Mouse (Mus musculus): Measurements from ENCODE around the gene Rbm6.

Rbm6 gene

DNA sequence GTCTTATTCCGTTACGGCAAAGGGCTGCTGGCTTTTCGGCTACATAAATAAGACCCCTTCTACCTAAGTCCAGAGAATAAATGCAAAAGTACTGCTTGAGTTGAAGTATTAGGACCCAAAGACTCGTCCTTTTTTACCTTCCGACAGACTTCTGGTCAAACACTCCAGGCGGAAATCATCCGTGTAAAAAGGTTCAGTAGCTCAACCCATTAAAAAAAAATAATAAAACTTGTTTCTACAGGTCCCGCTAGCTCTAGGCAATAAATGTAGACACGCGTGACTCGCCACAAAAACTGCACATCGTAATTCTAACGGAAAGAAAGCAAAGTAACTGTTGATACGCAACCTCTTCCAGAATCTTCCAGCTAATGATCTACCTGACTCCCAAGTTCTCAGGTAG is at the start of gene Rbm6:
Gene Rbm6, minus strand, starts transcription at position 101 of the 400 bp plus-strand sequence.
- DNase-seq (ENCODE audit: low spot score) = no peak

GRCm38 (mm10) chr9:107919441-107919840 is 46.4 kb upstream of the Rbm6 start:
- DNase-seq (ENCODE audit: low spot score) = no peak

GRCm38 (mm10) chr9:107918884-107919283 is 45.8 kb upstream of the Rbm6 start:
- DNase-seq (ENCODE audit: low spot score) = no peak

GRCm38 (mm10) chr9:107917895-107918608 is 45.0 kb upstream of the Rbm6 start:
- peak; percentile 44 for DNase-seq (ENCODE audit: low spot score)

DNA sequence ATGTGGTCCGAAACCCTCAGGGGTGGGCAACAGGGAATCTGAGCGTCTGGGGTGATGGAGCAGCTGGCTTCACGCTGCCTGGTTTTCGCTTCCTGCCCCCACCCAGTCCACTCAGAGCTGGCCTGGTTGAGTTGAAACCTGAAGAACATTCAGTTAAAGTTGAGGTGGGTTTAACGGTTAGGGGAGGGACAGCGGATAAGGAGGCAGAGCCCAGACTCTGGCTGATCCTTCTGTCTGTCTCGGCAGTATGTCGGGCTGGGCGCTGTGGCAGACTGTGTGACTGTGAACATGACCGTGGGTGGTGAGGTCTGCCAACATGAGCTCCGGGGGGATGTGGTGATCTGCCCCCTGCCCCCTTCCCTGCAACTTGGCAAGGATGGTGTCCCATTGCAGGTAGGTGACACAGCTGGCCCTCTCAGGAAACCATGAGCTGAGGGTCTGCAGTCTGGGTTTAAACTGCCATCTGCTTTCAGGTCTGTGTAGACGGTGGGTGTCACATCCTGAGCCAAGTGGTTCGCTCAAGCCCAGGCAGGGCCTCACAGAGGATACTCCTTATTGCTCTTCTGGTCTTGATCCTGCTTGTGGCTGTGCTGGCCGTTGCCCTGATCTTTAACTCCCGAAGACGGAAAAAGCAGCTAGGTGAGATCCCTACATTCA is 41.9 kb upstream of the Rbm6 start:
- no peak for DNase-seq (ENCODE audit: low spot score)

- no peak for DNase-seq (ENCODE audit: low spot score)
Observed at GRCm38 (mm10) chr9:107910025-107910769, 37.2 kb upstream of the Rbm6 start.

- DNase-seq (ENCODE audit: low spot score) = no peak
Observed at GRCm38 (mm10) chr9:107908410-107909158, 35.5 kb upstream of the Rbm6 start.

- DNase-seq (ENCODE audit: low spot score) = no peak
Observed at GRCm38 (mm10) chr9:107907801-107908120, 34.7 kb upstream of the Rbm6 start.

DNA sequence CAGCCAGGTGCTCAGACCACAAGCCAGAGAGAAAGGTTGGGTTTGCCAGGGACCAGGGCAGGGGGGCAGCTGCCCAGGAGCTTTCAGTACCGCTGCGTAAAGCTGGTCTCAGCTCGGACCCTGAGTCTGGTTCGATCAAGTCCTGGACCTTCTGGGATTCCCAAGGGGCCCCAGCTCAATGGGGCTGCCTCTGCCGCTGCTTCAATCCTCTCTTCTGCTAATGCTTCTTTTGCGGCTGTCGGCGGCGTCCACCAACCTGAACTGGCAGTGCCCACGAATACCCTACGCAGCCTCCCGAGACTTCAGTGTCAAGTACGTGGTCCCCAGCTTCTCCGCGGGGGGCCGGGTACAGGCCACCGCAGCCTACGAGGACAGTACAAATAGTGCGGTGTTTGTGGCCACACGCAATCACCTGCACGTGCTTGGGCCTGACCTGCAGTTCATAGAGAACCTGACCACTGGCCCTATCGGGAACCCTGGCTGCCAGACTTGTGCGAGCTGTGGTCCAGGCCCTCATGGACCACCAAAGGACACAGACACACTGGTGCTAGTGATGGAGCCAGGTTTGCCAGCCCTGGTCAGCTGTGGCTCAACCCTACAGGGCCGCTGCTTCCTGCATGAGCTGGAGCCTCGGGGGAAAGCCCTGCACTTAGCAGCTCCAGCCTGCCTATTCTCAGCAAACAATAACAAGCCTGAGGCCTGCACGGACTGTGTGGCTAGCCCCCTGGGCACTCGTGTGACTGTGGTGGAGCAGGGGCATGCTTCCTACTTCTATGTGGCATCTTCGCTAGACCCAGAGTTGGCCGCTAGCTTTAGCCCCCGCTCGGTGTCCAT is 34.1 kb upstream of the Rbm6 start:
- no peak for DNase-seq (ENCODE audit: low spot score)

GRCm38 (mm10) chr9:107906252-107906966 is 33.4 kb upstream of the Rbm6 start, which contains the start of gene Mst1r:
TSS of gene Mst1r (plus strand) at chr9:107906873.
- no peak for DNase-seq (ENCODE audit: low spot score)

DNA sequence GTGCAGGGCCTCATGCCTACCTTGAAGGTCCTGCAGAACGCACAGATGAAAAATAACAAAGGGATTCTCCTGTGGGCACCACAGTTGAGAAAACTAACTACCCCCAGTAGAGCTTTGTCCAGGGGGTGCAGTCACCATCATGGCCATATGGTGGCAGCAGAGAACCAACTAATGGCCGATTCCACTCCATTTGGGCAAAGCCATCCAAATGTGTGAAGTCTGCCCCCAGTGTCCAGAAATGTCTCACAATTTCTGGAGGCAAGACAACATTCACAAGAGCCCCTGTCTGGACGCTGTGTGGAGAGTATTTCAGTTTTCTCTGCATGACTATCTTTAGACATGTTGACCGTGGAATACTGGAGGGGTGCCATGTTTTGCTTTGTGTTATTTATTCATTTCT is 31.7 kb upstream of the Rbm6 start:
- DNase-seq (ENCODE audit: low spot score) = peak; percentile 90

- DNase-seq (ENCODE audit: low spot score) = no peak
Observed at GRCm38 (mm10) chr9:107901627-107901914, 28.5 kb upstream of the Rbm6 start.

GRCm38 (mm10) chr9:107900840-107901626 is 28.0 kb upstream of the Rbm6 start:
- DNase-seq (ENCODE audit: low spot score) = peak; percentile 81

- DNase-seq (ENCODE audit: low spot score) = no peak
Observed at GRCm38 (mm10) chr9:107899855-107900254, 26.8 kb upstream of the Rbm6 start.

DNA sequence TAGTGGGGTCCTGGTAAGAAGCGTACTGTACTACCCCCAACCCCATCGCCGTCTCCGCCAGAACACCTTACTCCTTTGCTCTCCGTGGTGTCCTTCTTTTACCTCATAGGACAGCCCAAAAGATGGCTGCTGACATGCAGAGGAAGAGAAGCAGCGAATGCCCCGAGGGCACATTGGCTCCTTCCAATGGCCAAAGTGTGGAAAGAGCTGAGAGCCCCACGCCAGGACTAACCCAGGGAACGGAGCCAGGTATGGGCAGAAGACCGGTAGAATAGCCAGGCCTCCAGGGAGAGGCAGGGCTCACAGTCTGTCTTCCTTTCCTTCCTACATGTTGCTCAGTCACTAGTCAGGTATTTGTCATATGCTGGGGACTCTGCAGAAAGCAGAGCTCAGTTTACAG is 25.5 kb upstream of the Rbm6 start:
- DNase-seq (ENCODE audit: low spot score) = no peak

GRCm38 (mm10) chr9:107891023-107891422 is 18.0 kb upstream of the Rbm6 start:
- DNase-seq (ENCODE audit: low spot score) = no peak

- DNase-seq (ENCODE audit: low spot score) = no peak
Observed at GRCm38 (mm10) chr9:107890260-107890659, 17.2 kb upstream of the Rbm6 start.

DNA sequence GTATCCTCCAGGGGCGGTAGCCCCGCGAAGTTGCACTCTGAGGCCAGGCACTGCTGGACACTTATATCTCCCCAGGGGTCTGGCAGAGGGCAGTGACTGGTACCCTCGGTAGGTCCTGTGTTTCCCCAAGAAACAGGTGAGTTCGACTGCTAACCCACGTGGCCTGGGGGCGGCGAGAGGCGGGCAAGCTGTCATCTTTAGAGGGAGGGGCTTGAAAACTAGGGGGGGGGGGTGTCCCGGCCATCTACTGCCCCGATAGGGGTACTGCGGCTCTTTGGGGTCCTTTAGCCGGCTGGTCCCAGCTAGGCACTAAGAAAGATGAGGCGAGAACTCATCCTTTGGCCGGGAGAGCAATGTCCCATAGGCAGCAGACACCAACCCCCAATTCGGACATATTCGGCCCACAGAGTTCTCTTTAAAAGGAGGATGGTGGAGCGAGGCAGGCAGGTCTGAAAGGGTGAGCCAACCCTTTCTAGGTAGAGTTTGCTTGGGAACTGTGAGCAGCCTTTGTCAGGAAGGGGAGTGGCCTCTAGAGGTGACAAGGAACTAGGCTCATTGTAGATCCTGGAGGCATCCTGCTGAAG is 15.3 kb upstream of the Rbm6 start:
- DNase-seq (ENCODE audit: low spot score) = no peak

DNA sequence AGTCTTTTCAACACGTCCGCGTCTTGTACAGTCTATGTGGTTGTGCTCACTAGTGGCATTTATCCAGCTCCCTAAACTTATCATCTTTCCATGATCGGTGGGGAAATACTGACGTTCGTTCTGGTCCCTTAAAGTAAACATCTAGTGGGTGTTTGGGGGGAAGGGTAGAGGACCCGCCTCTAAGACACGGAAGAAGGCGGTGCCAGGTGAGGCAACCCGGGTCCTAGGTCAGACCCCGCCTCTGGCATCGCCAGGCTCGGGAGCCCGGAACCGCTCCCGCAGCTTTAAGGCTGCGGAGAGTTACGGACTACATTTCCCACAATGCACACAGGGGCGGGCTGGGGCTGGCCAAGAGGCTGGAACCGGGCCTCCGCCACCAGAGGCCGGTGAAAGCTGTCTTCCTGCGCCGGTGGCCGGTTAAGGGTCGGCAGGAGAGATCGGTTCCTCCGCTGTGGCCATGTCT is 14.8 kb upstream of the Rbm6 start, which contains the start of gene Mon1a:
Gene Mon1a, plus strand, starts transcription at position 348 of the 463 bp plus-strand sequence.
- peak; percentile 89 for DNase-seq (ENCODE audit: low spot score)

DNA sequence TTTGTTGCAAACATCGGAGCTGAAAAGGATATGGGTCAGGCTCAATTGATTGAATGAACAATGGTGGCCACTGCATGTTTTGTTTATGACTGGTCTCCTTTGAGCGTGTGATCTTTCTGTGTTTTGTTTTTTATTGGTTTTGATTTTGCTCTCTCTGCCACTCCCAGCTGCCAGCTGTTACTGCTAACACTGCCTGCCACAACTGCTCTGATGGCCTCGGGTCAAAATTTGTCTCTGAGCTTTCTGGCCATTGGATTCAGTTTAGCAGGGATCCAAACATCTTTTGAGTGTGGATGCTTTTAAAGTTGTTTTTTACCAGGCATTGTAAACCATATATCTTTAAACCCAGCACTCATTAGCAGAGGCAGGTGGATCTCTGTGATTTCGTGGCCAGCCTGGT is 7.4 kb upstream of the Rbm6 start:
- no peak for DNase-seq (ENCODE audit: low spot score)
